In the genomic region with DNA sequence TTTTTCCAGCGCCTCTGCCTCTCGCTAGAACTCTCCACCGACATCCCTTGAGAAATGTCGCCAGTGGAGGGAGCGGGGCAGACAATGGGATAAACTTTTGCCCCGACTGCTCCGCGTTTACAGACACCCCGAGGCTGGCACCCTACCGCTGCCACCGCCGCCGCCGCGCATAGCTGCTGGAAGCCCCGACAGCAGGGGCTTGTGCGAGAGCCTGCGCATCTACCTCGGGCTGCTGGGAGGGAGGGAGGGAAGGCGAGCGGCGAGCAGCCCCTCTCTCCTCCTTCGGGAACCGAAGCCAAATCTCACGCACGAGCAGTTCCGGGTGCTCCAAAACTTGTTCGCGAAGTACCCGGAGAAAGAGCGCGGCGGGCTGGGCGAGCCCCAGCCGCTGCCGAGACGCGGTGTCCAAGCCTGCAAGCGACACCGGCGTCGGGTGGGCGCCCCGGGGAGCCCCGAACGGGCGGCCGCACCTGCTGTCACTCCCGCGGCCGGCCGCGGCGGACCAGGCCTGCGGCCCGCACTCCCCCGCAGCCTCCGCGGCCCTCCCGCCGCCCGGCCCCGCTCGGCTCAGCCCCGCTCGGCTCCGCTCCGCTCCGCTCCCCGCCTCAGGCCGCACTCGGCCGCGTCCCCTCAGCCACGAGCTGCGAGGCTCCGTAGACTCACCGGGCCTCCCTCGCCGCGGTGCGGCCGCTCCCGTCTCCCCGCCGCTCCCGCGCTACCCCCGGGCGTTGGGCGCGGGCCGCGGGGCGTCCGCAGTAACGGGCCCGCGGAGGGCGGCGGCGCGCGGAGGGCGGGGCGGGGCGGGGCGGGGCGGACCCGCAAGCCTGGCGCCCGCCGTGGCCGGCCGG, we compare ENCODE assay signal across 8 mouse cellular contexts. TPM values are rescaled to one million over a fixed set of nuclear protein-coding genes. Genes with fewer than 3 reads are reported as not detected.
DNase-seq lines count a peak whose midpoint lies in the region; ATAC-seq and TF ChIP-seq lines count a peak whose summit lies in the region.

No protein-coding gene starts in this region.

- TF ChIP-seq POLR2A in liver, adult 2 months (IDR thresholded peaks at IDR 0.05; ENCODE audit: extremely low read depth, insufficient read depth, low read length): no peak

- WGBS in forebrain, embryonic 11.5 days: under 1% methylated on average over 108 of the region's 115 CpGs
- under 1% methylated on average over 88 of the region's 115 CpGs for WGBS in hindbrain, embryonic 13.5 days
- WGBS in liver, adult 2 months: under 1% methylated on average over 77 of the region's 115 CpGs
- under 1% methylated on average over 99 of the region's 115 CpGs for WGBS in midbrain, embryonic 15.5 days

- peak; percentile 37 to 47 for DNase-seq in layer of hippocampus, postnatal 10 days (ENCODE audit: low spot score in 2 of 2)
- DNase-seq in layer of hippocampus, adult 8-10 months (ENCODE audit: low spot score in 2 of 2): no peak
- DNase-seq in brain, adult 2 months (ENCODE audit: low read depth, low spot score): peak; percentile 38
- peak; percentile 77 for DNase-seq in forebrain, embryonic 11.5 days (ENCODE audit: low spot score)
- no peak for DNase-seq in liver, adult 2 months (ENCODE audit: extremely low read depth, low read depth, low spot score)
- peak; percentile 70 for DNase-seq in testis, postnatal 10 days (ENCODE audit: low spot score)

- no peaks in the 10 kb centered on the region for H3K79me2 ChIP-seq in liver, adult 2 months (ENCODE audit: control insufficient read depth, insufficient read depth, low read length)

- no peaks in the 10 kb centered on the region; the same call in 1 of the 2 replicates for H3K4me1 ChIP-seq in forebrain, embryonic 11.5 days (replicated peaks; ENCODE audit: control insufficient read depth, insufficient read depth, low read length)
- peaks cover 20% of the 10 kb centered on the region for H3K4me1 ChIP-seq in hindbrain, embryonic 13.5 days (replicated peaks)
- peaks cover 7% of the 10 kb centered on the region for H3K4me1 ChIP-seq in liver, adult 2 months (ENCODE audit: control insufficient read depth, insufficient read depth, low read length)
- peaks cover 20% of the 10 kb centered on the region for H3K4me1 ChIP-seq in midbrain, embryonic 15.5 days

- no peaks in the 10 kb centered on the region for H3K36me3 ChIP-seq in forebrain, embryonic 11.5 days (ENCODE audit: control insufficient read depth, insufficient read depth, low read length)
- H3K36me3 ChIP-seq in hindbrain, embryonic 13.5 days: no peaks in the 10 kb centered on the region
- H3K36me3 ChIP-seq in liver, adult 2 months (ENCODE audit: control insufficient read depth, insufficient read depth, low read length): no peaks in the 10 kb centered on the region
- no peaks in the 10 kb centered on the region for H3K36me3 ChIP-seq in midbrain, embryonic 15.5 days (replicated peaks)

- H3K4me2 ChIP-seq in forebrain, embryonic 11.5 days (ENCODE audit: low read depth, low read length, severe bottlenecking): peak overlapping the region; percentile 82
- peak overlapping the region; percentile 79 for H3K4me2 ChIP-seq in hindbrain, embryonic 13.5 days
- H3K4me2 ChIP-seq in midbrain, embryonic 15.5 days: peak overlapping the region; percentile 61

- H3K9ac ChIP-seq in forebrain, embryonic 11.5 days (ENCODE audit: low read length): peak overlapping the region; percentile 89
- peak overlapping the region; percentile 89 for H3K9ac ChIP-seq in hindbrain, embryonic 13.5 days
- peak overlapping the region; percentile 99 for H3K9ac ChIP-seq in liver, adult 2 months (ENCODE audit: low read depth, low read length)
- H3K9ac ChIP-seq in midbrain, embryonic 15.5 days: peak overlapping the region; percentile 55

- no peak for TF ChIP-seq CTCF in liver, adult 2 months (IDR thresholded peaks at IDR 0.05; ENCODE audit: low read depth, low read length)

- no peaks in the 10 kb centered on the region for H3K9me3 ChIP-seq in forebrain, embryonic 11.5 days (ENCODE audit: control insufficient read depth, low read length)
- H3K9me3 ChIP-seq in hindbrain, embryonic 13.5 days: no peaks in the 10 kb centered on the region
- H3K9me3 ChIP-seq in midbrain, embryonic 15.5 days: no peaks in the 10 kb centered on the region

- H3K27me3 ChIP-seq in forebrain, embryonic 11.5 days (ENCODE audit: control insufficient read depth, insufficient read depth, low read length): no peaks in the 10 kb centered on the region
- peaks cover 10% of the 10 kb centered on the region; the same call in 1 of the 2 replicates for H3K27me3 ChIP-seq in hindbrain, embryonic 13.5 days
- no peaks in the 10 kb centered on the region for H3K27me3 ChIP-seq in liver, adult 2 months (ENCODE audit: control insufficient read depth, insufficient read depth, low read length)
- H3K27me3 ChIP-seq in midbrain, embryonic 15.5 days (replicated peaks): no peaks in the 10 kb centered on the region

- ATAC-seq in forebrain, embryonic 11.5 days (replicated peaks; ENCODE audit: low FRiP score): peak; percentile 64
- ATAC-seq in hindbrain, embryonic 13.5 days (ENCODE audit: low FRiP score): peak; percentile 86
- ATAC-seq in midbrain, embryonic 15.5 days (replicated peaks): peak; percentile 79

- H3K4me3 ChIP-seq in forebrain, embryonic 11.5 days (ENCODE audit: low read depth, low read length): peak overlapping the region; percentile 87
- H3K4me3 ChIP-seq in hindbrain, embryonic 13.5 days: peak overlapping the region; percentile 87
- peak overlapping the region; percentile 99 for H3K4me3 ChIP-seq in liver, adult 2 months (ENCODE audit: insufficient read depth, low read depth, low read length)
- peak overlapping the region; percentile 65 for H3K4me3 ChIP-seq in midbrain, embryonic 15.5 days

- H3K27ac ChIP-seq in forebrain, embryonic 11.5 days (ENCODE audit: low read depth, low read length): peak overlapping the region; percentile 82
- H3K27ac ChIP-seq in hindbrain, embryonic 13.5 days: peak overlapping the region; percentile 83
- H3K27ac ChIP-seq in liver, adult 2 months (replicated peaks; ENCODE audit: insufficient read depth, low read depth, low read length): no peak overlapping the region
- H3K27ac ChIP-seq in midbrain, embryonic 15.5 days: peak overlapping the region; percentile 81

RNA-seq across cellular contexts. Expression of gene Gkap1, which starts 1.9 kb away (rescaled TPM):
- total RNA-seq in layer of hippocampus, postnatal 10 days (2021): 10 to 100 TPM; 24.3 to 24.6 TPM
- total RNA-seq in layer of hippocampus, adult 8-10 months (2022): 10 to 100 TPM; 17.6 to 22.4 (median 19.1) TPM
- 44.9 and 48.5 TPM in 2 replicates for polyA plus RNA-seq in forebrain, embryonic 11.5 days (2014; fragmentation: Nextera tagmentation; extraction: Ambion mirVana)
- polyA plus RNA-seq in hindbrain, embryonic 13.5 days (2015; fragmentation: Nextera tagmentation; extraction: Ambion mirVana): 28.4 and 31.0 TPM in 2 replicates
- total RNA-seq in liver, adult 2 months (2014; rRNA removed): 11.7 and 14.9 TPM in 2 replicates
- 3.5 and 4.3 TPM in 2 replicates for polyA plus RNA-seq in liver, adult 2 months (2012; rRNA removed)
- polyA plus RNA-seq in midbrain, embryonic 15.5 days (2015; fragmentation: Nextera tagmentation; extraction: Ambion mirVana): 30.7 and 32.6 TPM in 2 replicates

RNA-seq across cellular contexts. Expression of gene Ubqln1, which starts 58.2 kb away (rescaled TPM):
- total RNA-seq in layer of hippocampus, postnatal 10 days (2021): 100 to 1,000 TPM; 129 to 135 TPM
- total RNA-seq in layer of hippocampus, adult 8-10 months (2022): 100 to 1,000 TPM; 139 to 165 (median 152) TPM
- polyA plus RNA-seq in forebrain, embryonic 11.5 days (2014; fragmentation: Nextera tagmentation; extraction: Ambion mirVana): 153 and 158 TPM in 2 replicates
- polyA plus RNA-seq in hindbrain, embryonic 13.5 days (2015; fragmentation: Nextera tagmentation; extraction: Ambion mirVana): 125 and 126 TPM in 2 replicates
- 77.4 and 87.1 TPM in 2 replicates for total RNA-seq in liver, adult 2 months (2014; rRNA removed)
- 119 and 146 TPM in 2 replicates for polyA plus RNA-seq in liver, adult 2 months (2012; rRNA removed)
- polyA plus RNA-seq in midbrain, embryonic 15.5 days (2015; fragmentation: Nextera tagmentation; extraction: Ambion mirVana): 139 and 146 TPM in 2 replicates

Comparison
In these comparisons a context has a peak if more than half of its experiments do, and no peak if none do; other contexts are left out.
1. DNase-seq: peak in layer of hippocampus, postnatal 10 days (2 of 2), brain, adult 2 months (single experiment), forebrain, embryonic 11.5 days (single experiment) and testis, postnatal 10 days (single experiment); none in layer of hippocampus, adult 8-10 months (0 of 2) and liver, adult 2 months (single experiment).
2. Peak in every context shown above with its lines, with median percentiles within 50 percentile points of each other: ATAC-seq, H3K4me2 ChIP-seq, H3K4me3 ChIP-seq and H3K9ac ChIP-seq.